Mouse (Mus musculus) stomach, postnatal 0 days (tissue): Measurements from ENCODE around the gene Mad1l1.

ENCODE experiments used
- CTCF ChIP-seq: IDR thresholded peaks from 2 replicates; pipeline ENCODE4 v1.5.1; 2016; ENCODE audit warnings: antibody characterized with exemption, low read depth, mild to moderate bottlenecking, moderate library complexity
- EP300 ChIP-seq: optimal IDR thresholded peaks from 2 replicates; pipeline ENCODE3; 2016; ENCODE audit warnings: antibody characterized with exemption

DNA sequence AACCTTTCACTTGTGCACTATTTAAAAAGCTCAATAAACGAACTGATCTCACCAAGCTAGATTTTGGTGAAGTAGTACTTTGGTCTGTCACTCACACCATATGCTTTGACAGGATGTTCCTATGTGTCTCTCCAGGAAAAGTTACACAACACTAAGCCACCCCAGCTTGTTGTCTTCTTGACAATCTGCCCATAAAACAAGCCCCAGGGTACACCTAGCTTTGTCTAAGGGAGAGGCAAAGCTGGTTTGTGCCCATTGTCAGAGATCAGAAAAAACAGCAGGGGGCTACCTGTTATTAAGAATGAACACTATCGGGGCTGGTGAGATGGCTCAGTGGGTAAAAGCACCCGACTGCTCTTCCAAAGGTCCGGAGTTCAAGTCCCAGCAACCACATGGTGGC lies 148.2 kb downstream of the Mad1l1 start:
- TF ChIP-seq CTCF (no peak), EP300 (no peak)
